Mouse (Mus musculus) G1E (cell line): ENCODE results near the gene Hexim2. TPM values are rescaled to one million over a fixed set of nuclear protein-coding genes. Genes with fewer than 3 reads are reported as not detected.

Experiments
- ATAC-seq: 2 replicates; pipeline ENCODE4 v1.8.0; 2016; ENCODE audit warnings: mild to moderate bottlenecking; ENCODE audit not compliant: insufficient number of reproducible peaks, poor library complexity, low FRiP score, severe bottlenecking; ENCODE audit errors: extremely low read depth
- DNase-seq: peaks from one replicate; pipeline ENCODE4 v3.0.0; 2012; ENCODE audit warnings: low spot score
- H3K27me3 ChIP-seq: 2 replicates; pipeline ENCODE4 v1.6.1; 2012; ENCODE audit warnings: mild to moderate bottlenecking, low read length, inconsistent platforms; ENCODE audit not compliant: insufficient read depth
- H3K36me3 ChIP-seq: replicated peaks from 2 replicates; pipeline ENCODE3; 2012; ENCODE audit warnings: mild to moderate bottlenecking, inconsistent platforms
- H3K4me1 ChIP-seq: 2 replicates; pipeline ENCODE4 v1.6.1; 2012; ENCODE audit warnings: low read depth, low read length, inconsistent platforms, mixed read lengths; ENCODE audit not compliant: insufficient read depth
- H3K4me3 ChIP-seq: 2 replicates; pipeline ENCODE4 v1.5.1; 2012; ENCODE audit warnings: low read depth, mild to moderate bottlenecking, inconsistent platforms, low read length, moderate library complexity, mixed read lengths
- H3K9me3 ChIP-seq: replicated peaks from 2 replicates; pipeline ENCODE4 v1.6.1; 2012; ENCODE audit warnings: inconsistent platforms
- CTCF ChIP-seq: IDR thresholded peaks from 2 replicates; pipeline ENCODE4 v1.5.1; 2012; ENCODE audit warnings: low read depth, low read length, inconsistent platforms, mixed read lengths
- GATA1 ChIP-seq: IDR thresholded peaks from 2 replicates; pipeline ENCODE4 v1.6.1; 2012; ENCODE audit warnings: borderline replicate concordance, low read length, inconsistent platforms, mixed read lengths
- GATA2 ChIP-seq: IDR thresholded peaks from 2 replicates; pipeline ENCODE4 v1.6.1; 2012; ENCODE audit warnings: low read depth, low read length, inconsistent platforms, borderline replicate concordance
- POLR2AphosphoS5 ChIP-seq: IDR thresholded peaks from 2 replicates; pipeline ENCODE4 v1.6.1; 2012; ENCODE audit warnings: low read depth, low read length, inconsistent platforms; ENCODE audit not compliant: insufficient replicate concordance
- TAL1 ChIP-seq: conservative IDR thresholded peaks from 2 replicates; pipeline ENCODE4 v1.6.1; 2012; ENCODE audit warnings: low read depth, low read length, inconsistent platforms, mixed read lengths
- polyA plus RNA-seq: library from polyadenylated mRNA; stranded (reverse); fragments of >175 nt; gene quantifications from 2 replicates; pipeline ENCODE4 v1.2.3, GENCODE M21; 2012
- total RNA-seq, 2 experiments: library from RNA; stranded (forward) in 1 of 2; stranded (reverse) in 1 of 2; fragments of 200-1000 nt in 1 of 2; fragments of >200 nt in 1 of 2; fragmentation: Nextera tagmentation in 1 of 2; gene quantifications; 2 replicates each; pipeline ENCODE4 v1.2.3; 2014 to 2017

The Hexim2 gene
- total and polyA plus RNA-seq, 3 experiments: 9.0 to 12.7 (median 11.7) TPM

- ATAC-seq (no peak), DNase-seq (no peak)
- peaks cover 43% of the 10 kb centered on the region for H3K36me3 ChIP-seq
- H3K27me3 ChIP-seq: peaks cover 23% of the 10 kb centered on the region; the same call in 1 of the 2 replicates
- H3K4me1 ChIP-seq: peaks cover 58% of the 10 kb centered on the region
- H3K9me3 ChIP-seq: no peaks in the 10 kb centered on the region
- no peak overlapping the region for H3K4me3 ChIP-seq
- TF ChIP-seq CTCF: no peak
- TF ChIP-seq GATA2: no peak
- TF ChIP-seq TAL1: no peak
- no peak for TF ChIP-seq POLR2AphosphoS5
- TF ChIP-seq GATA1: no peak
These were observed 9.1 kb downstream of the Hexim2 start for GRCm38 (mm10) chr11:103141101-103141943.

- H3K4me3 ChIP-seq: no peak overlapping the region
- no peak for ATAC-seq
- TF ChIP-seq CTCF: no peak
- TF ChIP-seq GATA2: no peak
- TF ChIP-seq GATA1: no peak
- TF ChIP-seq TAL1: no peak
- TF ChIP-seq POLR2AphosphoS5: no peak
- H3K9me3 ChIP-seq: no peaks in the 10 kb centered on the region
- H3K27me3 ChIP-seq: peaks cover 27% of the 10 kb centered on the region; the same call in 1 of the 2 replicates
- peaks cover 54% of the 10 kb centered on the region for H3K4me1 ChIP-seq
- H3K36me3 ChIP-seq: peaks cover 43% of the 10 kb centered on the region
- no peak for DNase-seq
These were observed 9.7 kb downstream of the Hexim2 start for GRCm38 (mm10) chr11:103141944-103142255.

GRCm38 (mm10) chr11:103142441-103143182, 10.4 kb downstream of the Hexim2 start:
- TF ChIP-seq GATA1 (no peak), CTCF (no peak), GATA2 (no peak), TAL1 (no peak), POLR2AphosphoS5 (no peak)
- H3K27me3 ChIP-seq: peaks cover 32% of the 10 kb centered on the region
- no peak for DNase-seq
- no peak for ATAC-seq
- no peaks in the 10 kb centered on the region for H3K9me3 ChIP-seq
- H3K36me3 ChIP-seq: peaks cover 37% of the 10 kb centered on the region
- no peak overlapping the region for H3K4me3 ChIP-seq
- H3K4me1 ChIP-seq: peaks cover 51% of the 10 kb centered on the region

GRCm38 (mm10) chr11:103144309-103145285, 12.4 kb downstream of the Hexim2 start:
- Histone ChIP-seq H3K4me1 (peaks cover 45% of the 10 kb centered on the region), H3K4me3 (no peak overlapping the region), H3K9me3 (no peaks in the 10 kb centered on the region), H3K27me3 (peaks cover 29% of the 10 kb centered on the region), H3K36me3 (peaks cover 20% of the 10 kb centered on the region)
- TF ChIP-seq POLR2AphosphoS5 (no peak), CTCF (no peak), GATA1 (no peak), GATA2 (no peak), TAL1 (no peak)
- no peak for ATAC-seq
- no peak for DNase-seq

GRCm38 (mm10) chr11:103146386-103146785, 14.2 kb downstream of the Hexim2 start:
- DNase-seq (no peak), ATAC-seq (no peak)
- peaks cover 3% of the 10 kb centered on the region for H3K36me3 ChIP-seq
- H3K9me3 ChIP-seq: no peaks in the 10 kb centered on the region
- TF ChIP-seq CTCF: no peak
- no peak for TF ChIP-seq GATA1
- no peak for TF ChIP-seq TAL1
- TF ChIP-seq POLR2AphosphoS5: no peak
- no peak for TF ChIP-seq GATA2
- peaks cover 33% of the 10 kb centered on the region for H3K27me3 ChIP-seq
- H3K4me3 ChIP-seq: no peak overlapping the region
- peaks cover 35% of the 10 kb centered on the region for H3K4me1 ChIP-seq
